Mouse (Mus musculus): ENCODE data around the gene Gm27021. TPM values are rescaled to one million over a fixed set of nuclear protein-coding genes. Genes with fewer than 3 reads are reported as not detected.

The Gm27021 gene
- total and polyA plus RNA-seq, 3 experiments = not detected

DNA sequence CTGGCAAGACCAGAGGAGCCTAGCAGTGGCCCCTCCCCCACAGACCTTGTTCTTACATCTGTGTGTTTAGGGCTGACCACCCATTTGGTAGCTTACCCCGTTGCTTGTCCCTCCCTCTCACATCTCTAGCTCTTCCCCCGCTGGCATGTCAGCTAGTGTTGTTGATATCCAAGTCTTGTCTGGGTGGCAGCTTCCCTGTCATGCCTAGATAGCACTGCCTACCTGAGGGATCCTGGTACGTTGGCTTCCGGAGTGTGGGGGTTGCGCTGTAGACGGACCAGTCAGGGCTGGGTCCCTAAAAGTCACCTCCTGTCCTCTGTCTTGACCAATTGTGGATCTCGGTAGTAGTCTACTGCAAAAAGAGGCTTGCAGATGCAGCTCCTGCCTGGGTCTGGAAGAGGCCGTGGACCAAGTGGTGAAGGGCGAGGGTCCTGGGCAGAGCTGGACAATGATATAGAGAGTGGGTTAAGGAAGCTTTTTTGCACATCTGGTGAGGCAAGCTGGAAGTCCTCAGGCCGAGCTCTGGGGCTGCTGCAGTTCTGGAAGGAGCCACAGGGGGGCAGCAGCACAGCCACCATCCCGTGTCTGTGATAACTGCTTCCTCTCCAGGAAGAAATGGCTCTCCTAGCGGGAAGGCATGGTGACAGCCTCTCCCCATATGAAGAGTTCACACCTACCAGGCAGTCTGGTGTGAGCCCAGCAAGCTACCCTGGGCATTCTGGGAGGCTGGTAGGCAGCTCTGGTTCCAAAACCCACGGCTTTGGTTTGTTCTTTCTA is 97.8 kb downstream of the Gm27021 start:
- H3K9ac ChIP-seq (ENCODE audit: low read depth, low read length) = no peak overlapping the region
- peak; percentile 75 to 89 for DNase-seq
- intact Hi-C loops (cut with DNase I) = no loop called here
- no peaks in the 10 kb centered on the region for H3K36me3 ChIP-seq (ENCODE audit: control insufficient read depth, insufficient read depth, low read length)
- no peak overlapping the region for H3K4me3 ChIP-seq
- TF ChIP-seq EP300 (IDR thresholded peaks at IDR 0.05; ENCODE audit: insufficient read depth, low read depth, low read length) (0 out of 2 replicates have a peak, but pooled peaks have one; percentile 11), CTCF (IDR thresholded peaks at IDR 0.05) (no peak), POLR2A (IDR thresholded peaks at IDR 0.05; ENCODE audit: insufficient read depth, low read depth, low read length) (no peak)
- 50% methylated on average over 13 of the region's 13 CpGs for WGBS
- no peaks in the 10 kb centered on the region for H3K79me2 ChIP-seq (replicated peaks; ENCODE audit: control insufficient read depth, insufficient read depth, low read length)
- no peaks in the 10 kb centered on the region for H3K27me3 ChIP-seq (ENCODE audit: control insufficient read depth, insufficient read depth, low read length)
- H3K4me1 ChIP-seq (ENCODE audit: control insufficient read depth, insufficient read depth, low read length) = no peaks in the 10 kb centered on the region; the same call in 1 of the 2 replicates
- no peak overlapping the region for H3K27ac ChIP-seq

DNA sequence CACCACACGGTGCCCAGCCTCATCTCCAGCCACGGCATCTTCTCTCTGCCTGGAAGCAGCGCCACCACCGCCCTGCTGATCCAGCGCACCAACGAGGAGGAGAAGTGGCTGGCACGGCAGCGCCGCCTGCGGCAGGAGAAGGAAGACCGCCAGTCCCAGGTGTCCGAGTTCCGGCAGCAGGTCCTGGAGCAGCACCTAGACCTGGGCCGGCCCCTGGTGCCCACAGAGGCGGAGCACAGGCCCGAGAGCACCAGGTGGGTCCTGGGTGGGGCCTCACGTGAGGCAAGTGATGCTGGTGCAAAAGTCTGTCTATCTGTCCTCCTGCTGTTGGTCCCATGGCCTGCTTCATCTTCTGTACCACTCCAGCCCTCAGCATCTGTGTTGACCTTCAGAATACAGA is 98.8 kb downstream of the Gm27021 start:
- Histone ChIP-seq H3K36me3 (ENCODE audit: control insufficient read depth, insufficient read depth, low read length) (no peaks in the 10 kb centered on the region), H3K27me3 (ENCODE audit: control insufficient read depth, insufficient read depth, low read length) (no peaks in the 10 kb centered on the region), H3K79me2 (replicated peaks; ENCODE audit: control insufficient read depth, insufficient read depth, low read length) (no peaks in the 10 kb centered on the region), H3K4me1 (ENCODE audit: control insufficient read depth, insufficient read depth, low read length) (peaks cover 6% of the 10 kb centered on the region), H3K9ac (ENCODE audit: low read depth, low read length) (no peak overlapping the region), H3K4me3 (no peak overlapping the region), H3K27ac (no peak overlapping the region)
- intact Hi-C loops (cut with DNase I) = no loop called here
- TF ChIP-seq POLR2A (IDR thresholded peaks at IDR 0.05; ENCODE audit: insufficient read depth, low read depth, low read length) = no peak
- no peak for TF ChIP-seq CTCF (IDR thresholded peaks at IDR 0.05)
- TF ChIP-seq EP300 (IDR thresholded peaks at IDR 0.05; ENCODE audit: insufficient read depth, low read depth, low read length) = no peak
- DNase-seq = no peak
- 96% methylated on average over 17 of the region's 17 CpGs for WGBS

DNA sequence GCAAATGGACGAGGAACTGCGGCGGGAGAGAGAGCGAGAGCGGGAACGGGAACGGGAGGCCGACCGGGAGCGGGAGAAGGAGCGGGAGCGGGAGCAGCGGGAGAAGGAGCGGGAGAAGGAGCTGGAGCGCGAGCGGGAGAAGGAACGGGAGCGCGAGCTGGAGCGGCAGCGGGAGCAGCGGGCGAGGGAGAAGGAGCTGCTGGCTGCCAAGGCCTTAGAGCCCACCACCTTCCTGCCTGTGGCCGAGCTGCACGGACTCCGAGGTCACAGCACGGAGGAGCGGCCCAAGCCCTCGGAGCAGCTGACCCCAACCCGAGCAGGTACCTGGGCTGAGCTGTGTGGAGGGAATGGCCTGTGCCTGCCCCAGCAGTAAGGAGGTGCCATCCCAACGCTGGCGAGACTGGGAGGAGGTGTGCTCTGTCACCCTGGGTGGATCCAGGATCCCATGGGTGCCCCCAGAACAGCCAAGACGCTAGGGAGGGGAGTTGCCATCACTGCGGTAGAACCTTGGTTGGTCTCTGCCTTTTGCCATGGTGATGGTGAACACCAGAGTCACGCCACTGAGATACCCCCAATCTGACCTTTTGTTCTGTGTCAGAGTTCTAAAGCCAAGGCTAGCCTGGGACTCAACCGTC is 99.6 kb downstream of the Gm27021 start:
- Histone ChIP-seq H3K79me2 (replicated peaks; ENCODE audit: control insufficient read depth, insufficient read depth, low read length) (no peaks in the 10 kb centered on the region), H3K36me3 (ENCODE audit: control insufficient read depth, insufficient read depth, low read length) (peaks cover under 1% of the 10 kb centered on the region; the same call in 1 of the 2 replicates), H3K27ac (no peak overlapping the region), H3K4me1 (ENCODE audit: control insufficient read depth, insufficient read depth, low read length) (peaks cover 10% of the 10 kb centered on the region), H3K4me3 (no peak overlapping the region), H3K9ac (ENCODE audit: low read depth, low read length) (no peak overlapping the region), H3K27me3 (ENCODE audit: control insufficient read depth, insufficient read depth, low read length) (no peaks in the 10 kb centered on the region)
- intact Hi-C loops (cut with DNase I) = no loop called here
- DNase-seq = no peak
- TF ChIP-seq POLR2A (IDR thresholded peaks at IDR 0.05; ENCODE audit: insufficient read depth, low read depth, low read length) (no peak), EP300 (IDR thresholded peaks at IDR 0.05; ENCODE audit: insufficient read depth, low read depth, low read length) (no peak), CTCF (IDR thresholded peaks at IDR 0.05) (no peak)
- WGBS = 96% methylated on average over 37 of the region's 37 CpGs

DNA sequence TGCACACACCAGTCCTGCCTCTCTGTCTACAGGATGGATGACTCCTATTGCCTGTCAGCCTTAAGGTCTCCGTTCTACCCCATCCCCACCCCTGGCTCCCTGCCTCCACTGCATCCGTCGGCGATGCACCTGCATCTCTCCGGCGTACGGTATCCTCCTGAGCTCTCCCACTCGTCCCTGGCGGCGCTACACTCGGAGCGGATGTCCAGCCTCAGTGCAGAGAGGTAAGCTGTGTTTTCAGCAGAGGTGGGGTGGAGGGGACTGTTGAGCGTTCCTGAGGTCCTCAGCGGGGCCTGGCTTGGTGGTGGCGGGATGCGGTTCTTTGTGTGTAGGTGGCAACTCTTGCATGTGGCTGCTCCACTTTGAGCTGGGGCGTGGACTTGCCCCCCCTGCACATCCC is 100.1 kb downstream of the Gm27021 start:
- H3K9ac ChIP-seq (ENCODE audit: low read depth, low read length) = no peak overlapping the region
- no peak overlapping the region for H3K4me3 ChIP-seq
- DNase-seq = no peak
- H3K4me1 ChIP-seq (ENCODE audit: control insufficient read depth, insufficient read depth, low read length) = peaks cover 13% of the 10 kb centered on the region
- WGBS = 98% methylated on average over 17 of the region's 17 CpGs
- peaks cover 2% of the 10 kb centered on the region; the same call in 1 of the 2 replicates for H3K36me3 ChIP-seq (ENCODE audit: control insufficient read depth, insufficient read depth, low read length)
- intact Hi-C loops (cut with DNase I) = no loop called here
- H3K27me3 ChIP-seq (ENCODE audit: control insufficient read depth, insufficient read depth, low read length) = no peaks in the 10 kb centered on the region
- no peak for TF ChIP-seq POLR2A (IDR thresholded peaks at IDR 0.05; ENCODE audit: insufficient read depth, low read depth, low read length)
- no peak for TF ChIP-seq EP300 (IDR thresholded peaks at IDR 0.05; ENCODE audit: insufficient read depth, low read depth, low read length)
- no peak for TF ChIP-seq CTCF (IDR thresholded peaks at IDR 0.05)
- H3K27ac ChIP-seq = no peak overlapping the region
- H3K79me2 ChIP-seq (replicated peaks; ENCODE audit: control insufficient read depth, insufficient read depth, low read length) = no peaks in the 10 kb centered on the region

DNA sequence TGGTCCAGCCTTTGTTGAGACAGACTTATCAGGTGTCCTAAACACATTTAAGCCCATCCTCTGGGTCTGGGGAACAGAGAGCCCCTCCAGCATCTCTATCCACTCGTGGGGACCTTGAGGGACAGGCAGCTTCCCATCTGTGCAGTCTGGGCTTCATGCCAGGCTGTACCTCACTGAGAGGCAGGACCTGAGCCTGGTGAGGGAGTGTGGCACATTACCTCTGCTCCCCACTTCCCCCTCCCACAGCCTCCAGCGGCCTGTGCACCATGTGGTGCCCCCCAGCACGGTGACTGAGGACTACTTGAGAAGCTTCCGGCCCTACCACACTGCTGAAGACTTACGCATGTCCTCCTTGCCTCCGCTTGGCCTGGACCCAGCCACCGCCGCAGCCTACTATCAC is 101.2 kb downstream of the Gm27021 start:
- no peak overlapping the region for H3K27ac ChIP-seq
- 91% methylated on average over 8 of the region's 8 CpGs for WGBS
- H3K4me1 ChIP-seq (ENCODE audit: control insufficient read depth, insufficient read depth, low read length) = peaks cover 16% of the 10 kb centered on the region
- H3K36me3 ChIP-seq (ENCODE audit: control insufficient read depth, insufficient read depth, low read length) = peaks cover 2% of the 10 kb centered on the region; the same call in 1 of the 2 replicates
- H3K27me3 ChIP-seq (ENCODE audit: control insufficient read depth, insufficient read depth, low read length) = no peaks in the 10 kb centered on the region
- H3K4me3 ChIP-seq = no peak overlapping the region
- TF ChIP-seq POLR2A (IDR thresholded peaks at IDR 0.05; ENCODE audit: insufficient read depth, low read depth, low read length) (no peak), CTCF (IDR thresholded peaks at IDR 0.05) (no peak)
- no peaks in the 10 kb centered on the region for H3K79me2 ChIP-seq (replicated peaks; ENCODE audit: control insufficient read depth, insufficient read depth, low read length)
- no peak overlapping the region for H3K9ac ChIP-seq (ENCODE audit: low read depth, low read length)
- no peak for DNase-seq
- intact Hi-C loops (cut with DNase I) = no loop called here

DNA sequence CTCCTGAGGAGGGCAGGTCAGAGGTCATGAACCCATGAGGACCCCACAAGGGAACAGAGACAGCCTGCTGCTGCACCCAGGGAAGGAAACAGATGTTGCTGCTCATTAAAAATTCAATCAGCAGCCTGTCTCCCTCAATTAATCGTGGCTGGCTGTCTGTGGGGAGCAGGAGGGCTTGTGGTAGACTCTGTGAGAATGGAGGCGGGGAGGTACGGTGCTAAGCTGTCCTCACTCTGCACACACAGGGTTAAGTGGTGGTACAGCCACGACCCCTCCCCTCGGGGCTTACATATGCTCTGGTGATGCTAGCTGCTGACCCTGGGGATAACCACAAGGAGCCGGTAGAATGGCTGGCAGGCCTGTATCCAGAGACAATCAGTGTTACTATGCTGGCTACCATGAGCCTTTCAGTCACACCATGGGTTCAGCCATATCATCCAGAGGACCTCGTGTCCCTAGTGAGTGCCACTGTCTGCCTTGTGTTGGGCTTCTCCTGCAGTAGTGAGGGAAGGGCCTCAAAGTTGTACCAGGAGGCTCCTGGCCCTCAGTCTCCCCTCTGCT is 102.6 kb downstream of the Gm27021 start:
- Histone ChIP-seq H3K27ac (no peak overlapping the region), H3K9ac (ENCODE audit: low read depth, low read length) (no peak overlapping the region), H3K4me3 (no peak overlapping the region), H3K27me3 (ENCODE audit: control insufficient read depth, insufficient read depth, low read length) (no peaks in the 10 kb centered on the region), H3K79me2 (replicated peaks; ENCODE audit: control insufficient read depth, insufficient read depth, low read length) (no peaks in the 10 kb centered on the region), H3K4me1 (ENCODE audit: control insufficient read depth, insufficient read depth, low read length) (peaks cover 16% of the 10 kb centered on the region), H3K36me3 (ENCODE audit: control insufficient read depth, insufficient read depth, low read length) (peaks cover 2% of the 10 kb centered on the region; the same call in 1 of the 2 replicates)
- TF ChIP-seq EP300 (IDR thresholded peaks at IDR 0.05; ENCODE audit: insufficient read depth, low read depth, low read length) (no peak), POLR2A (IDR thresholded peaks at IDR 0.05; ENCODE audit: insufficient read depth, low read depth, low read length) (no peak), CTCF (IDR thresholded peaks at IDR 0.05) (no peak)
- 63% methylated on average over 7 of the region's 7 CpGs for WGBS
- no peak for DNase-seq
- intact Hi-C loops (cut with DNase I) = no loop called here

Measured in heart, adult 2 months (tissue).